Mouse (Mus musculus): Measurements from ENCODE around the gene Cd33. TPM values are rescaled to one million over a fixed set of nuclear protein-coding genes. Genes with fewer than 3 reads are reported as not detected.

Cd33 gene
- 1 to 10 TPM; 3.9 to 4.8 TPM for total RNA-seq (2021)
- long read RNA-seq, experiment 1, partial matches to known transcripts: 3 of 3 reads
- long read RNA-seq, experiment 1, other reads (novel, unspliced or antisense): 0 of 3 reads
- long read RNA-seq, experiment 2, partial matches to known transcripts: 1 of 1 reads
- long read RNA-seq, experiment 2, other reads (novel, unspliced or antisense): 0 of 1 reads

GRCm38 (mm10) chr7:43544225-43544977, at the start of gene Cd33:
Gene Cd33, minus strand, starts transcription at chr7:43544428.
- DNase-seq (ENCODE audit: low spot score in 2 of 2): no peak

DNA sequence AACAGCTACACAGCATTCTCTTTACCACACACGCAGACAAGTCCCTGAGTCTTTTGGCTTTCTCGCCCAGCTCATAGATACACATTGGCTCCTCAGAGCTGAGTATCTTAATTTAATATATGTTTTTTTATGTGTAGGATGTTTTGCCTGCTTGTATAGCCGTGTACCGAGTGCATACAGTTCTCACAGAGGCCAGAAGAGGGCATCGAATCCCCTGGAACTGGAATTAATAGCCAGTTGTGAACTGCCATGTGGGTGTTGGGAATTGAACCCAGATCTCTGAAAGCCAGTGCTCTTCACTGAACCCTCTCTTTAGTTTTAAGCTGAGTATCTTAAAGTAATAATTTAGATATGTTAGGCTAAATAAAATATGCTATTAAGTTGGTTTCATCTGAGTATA, 40.6 kb upstream of the Cd33 start:
- no peak for DNase-seq (ENCODE audit: low spot score in 2 of 2)

GRCm38 (mm10) chr7:43580526-43580925, 36.3 kb upstream of the Cd33 start:
- peak in 1 of 2 experiments; percentile 20 for DNase-seq (ENCODE audit: low spot score in 2 of 2)

DNA sequence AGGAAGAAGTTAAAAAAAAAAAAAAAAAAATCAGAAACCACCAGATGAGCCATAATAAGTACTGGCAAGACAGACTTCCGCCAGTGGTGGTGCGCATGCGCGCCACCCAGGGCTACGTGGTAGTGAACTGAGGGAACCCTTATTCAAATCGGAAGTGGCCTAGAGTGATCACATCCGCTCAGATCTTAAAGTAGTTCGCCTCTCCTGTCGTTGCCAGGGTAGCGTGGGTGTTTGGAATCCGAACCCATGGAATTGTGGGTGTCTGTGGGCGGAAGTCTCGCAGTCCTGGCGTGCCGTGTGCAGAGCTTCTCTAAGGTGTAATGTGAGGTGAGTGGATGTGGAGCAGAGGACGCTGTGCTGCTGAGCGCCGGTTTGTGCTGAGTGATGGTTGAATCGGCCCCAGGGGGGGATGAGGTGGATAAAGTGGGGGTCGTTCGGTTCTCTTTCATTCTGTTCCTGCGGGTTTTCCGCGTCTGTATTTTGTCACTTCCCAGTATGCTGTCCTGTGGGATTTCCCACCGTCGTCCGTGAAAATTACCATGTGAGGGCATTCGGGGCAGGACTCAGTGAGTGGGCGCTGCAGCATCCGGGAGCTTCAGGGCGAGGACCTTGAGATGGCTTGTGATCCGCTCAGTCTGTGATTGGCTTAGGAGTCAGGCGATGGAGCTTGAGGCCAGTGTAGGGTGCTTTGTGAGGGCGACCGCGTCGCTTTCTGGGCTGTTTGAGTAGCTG, 35.4 kb upstream of the Cd33 start, which contains the start of gene Zfp719:
Gene Zfp719 (plus strand): TSS at position 171 of the 732 bp plus-strand sequence.
- peak; percentile 91 to 93 for DNase-seq (ENCODE audit: low spot score in 2 of 2)

DNA sequence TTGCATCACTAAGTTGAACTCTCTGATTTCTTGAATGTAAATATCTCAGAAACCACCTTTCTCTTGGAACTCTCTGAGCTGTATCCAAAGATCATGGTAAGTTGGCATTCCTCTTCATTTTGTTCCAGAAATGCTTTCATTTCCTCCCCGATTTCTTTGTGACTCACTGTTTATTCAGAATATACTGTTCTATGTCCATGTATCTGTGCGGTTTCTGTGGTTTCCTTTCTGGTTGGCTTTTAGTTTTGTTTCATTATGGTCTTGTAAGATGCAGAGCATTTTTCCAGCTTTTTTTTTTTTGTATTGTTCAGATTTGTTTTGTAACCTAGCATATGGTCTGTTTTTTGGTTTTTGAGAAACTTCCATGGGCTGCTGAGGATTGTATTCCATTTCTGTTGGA, 27.0 kb upstream of the Cd33 start:
- no peak for DNase-seq (ENCODE audit: low spot score in 2 of 2)

DNA sequence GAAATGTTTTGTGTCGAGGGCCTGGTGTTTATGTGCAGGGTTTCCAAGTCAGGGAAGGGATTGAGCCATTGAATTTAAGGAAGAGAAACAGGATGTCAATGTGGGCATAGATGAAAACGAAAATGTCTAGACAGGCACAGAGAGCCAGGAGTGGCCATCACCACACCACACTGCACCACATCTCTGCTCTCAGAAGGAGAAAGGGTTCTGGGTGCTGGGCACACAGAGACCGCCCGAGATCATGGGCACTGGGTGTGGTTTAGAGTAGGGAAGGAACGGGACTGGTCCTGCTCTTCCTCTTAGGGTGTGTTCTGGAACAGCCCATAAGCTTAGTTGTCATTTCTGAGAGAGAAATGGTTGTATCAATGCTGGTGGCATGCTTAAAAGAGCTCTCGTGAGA, 19.1 kb upstream of the Cd33 start:
- no peak for DNase-seq (ENCODE audit: low spot score in 2 of 2)

GRCm38 (mm10) chr7:43562651-43563070, 18.4 kb upstream of the Cd33 start:
- no peak for DNase-seq (ENCODE audit: low spot score in 2 of 2)

DNA sequence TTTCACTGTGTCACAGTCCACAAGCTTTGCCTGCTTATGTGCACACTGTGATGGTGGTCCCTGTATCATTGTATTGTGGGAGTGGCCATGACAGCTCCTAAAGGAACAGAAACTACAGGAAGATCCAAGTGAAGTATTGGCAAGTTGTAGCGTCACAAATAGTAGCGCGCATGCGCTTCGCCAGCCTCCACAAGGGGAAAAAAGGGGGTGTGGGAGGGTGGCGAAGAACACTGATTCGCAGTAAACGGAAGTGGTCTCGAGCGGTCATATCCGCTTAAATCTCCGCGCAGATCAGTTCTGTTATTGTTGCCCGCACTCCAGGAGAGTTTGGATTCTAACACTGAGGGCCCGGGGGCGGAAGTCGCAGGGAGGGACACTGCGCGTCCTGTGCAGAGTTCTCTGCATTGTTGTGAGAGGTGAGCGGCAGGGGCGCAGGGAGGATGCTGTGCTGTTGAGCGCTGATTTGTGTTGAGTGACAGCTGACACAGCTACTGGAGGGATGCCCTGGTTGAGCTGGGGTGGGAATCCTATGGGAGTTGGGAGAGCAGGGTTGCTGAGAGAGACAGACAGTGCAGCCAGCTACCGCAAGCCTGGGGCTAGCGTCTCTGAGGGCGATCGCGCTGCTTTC, 17.9 kb upstream of the Cd33 start, which contains the start of gene Zfp658:
Gene Zfp658 (plus strand): TSS at position 251 of the 628 bp plus-strand sequence.
- peak; percentile 81 to 89 for DNase-seq (ENCODE audit: low spot score in 2 of 2)

DNA sequence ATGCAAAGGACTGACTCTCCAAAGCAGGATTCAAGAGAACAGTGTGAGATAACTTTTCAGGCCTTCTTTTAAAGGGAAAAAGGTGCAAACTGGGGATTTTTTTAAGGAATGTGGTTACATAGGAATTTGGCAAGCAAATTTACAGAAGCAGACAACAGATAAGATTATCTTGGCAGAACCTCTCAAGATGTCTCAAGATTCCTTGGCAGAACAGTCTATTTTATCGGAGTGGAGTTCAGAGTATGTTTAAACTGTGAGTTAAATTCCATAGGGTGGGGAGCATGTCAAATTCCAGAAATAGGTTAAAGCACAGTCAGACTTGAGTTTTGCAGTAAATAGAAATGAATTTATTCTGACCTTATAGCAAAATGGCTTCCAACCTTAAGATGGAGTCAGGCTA, 12.7 kb upstream of the Cd33 start:
- no peak for DNase-seq (ENCODE audit: low spot score in 2 of 2)

- DNase-seq (ENCODE audit: low spot score in 2 of 2): no peak
Observed at GRCm38 (mm10) chr7:43555351-43555750, 11.1 kb upstream of the Cd33 start.

GRCm38 (mm10) chr7:43554550-43554949, 10.3 kb upstream of the Cd33 start:
- no peak for DNase-seq (ENCODE audit: low spot score in 2 of 2)

- no peak for DNase-seq (ENCODE audit: low spot score in 2 of 2)
Observed at GRCm38 (mm10) chr7:43553153-43553552, 8.9 kb upstream of the Cd33 start.

- DNase-seq (ENCODE audit: low spot score in 2 of 2): no peak
Observed at GRCm38 (mm10) chr7:43548206-43548605, 4.0 kb upstream of the Cd33 start.

DNA sequence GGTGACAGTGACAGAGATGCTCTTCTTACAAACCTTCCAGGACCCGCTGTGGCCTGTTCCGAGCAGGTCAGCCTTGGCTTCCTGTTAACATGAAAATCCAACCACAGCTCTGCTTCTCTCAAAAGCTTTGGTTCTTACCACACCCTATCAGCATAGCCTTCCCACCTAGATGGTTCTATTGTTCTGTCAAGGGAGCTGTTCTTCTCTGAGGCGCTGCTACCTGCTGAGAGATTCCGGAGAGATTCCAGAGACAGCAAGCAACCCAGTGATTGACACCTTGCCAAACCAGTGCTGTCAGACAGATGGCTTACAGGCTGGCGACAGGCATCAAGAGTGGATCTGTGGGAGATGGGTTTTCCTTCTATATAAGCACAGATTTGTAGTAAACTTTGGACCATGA, 3.4 kb upstream of the Cd33 start:
- DNase-seq (ENCODE audit: low spot score in 2 of 2): no peak

- DNase-seq (ENCODE audit: low spot score in 2 of 2): no peak
Observed at GRCm38 (mm10) chr7:43545656-43546545, 1.7 kb upstream of the Cd33 start.

DNA sequence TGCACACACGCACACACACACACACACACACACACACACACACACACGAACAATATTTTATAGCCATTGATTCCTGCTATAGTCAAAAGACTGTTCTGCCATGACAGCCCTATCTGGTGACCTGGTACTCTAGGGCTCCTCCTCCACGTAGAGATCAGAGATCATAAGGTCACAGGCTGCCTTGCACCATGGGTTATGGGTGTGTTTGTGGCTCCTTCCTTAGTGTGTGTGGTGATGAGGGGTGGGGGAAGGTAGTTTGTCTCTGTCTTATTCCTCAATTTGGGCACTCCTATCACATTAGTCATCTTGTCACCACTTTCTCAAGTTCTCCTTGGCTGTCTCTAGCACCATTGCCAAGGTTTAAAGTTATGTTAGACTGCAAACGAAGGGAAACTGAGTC, 5.7 kb downstream of the Cd33 start:
- DNase-seq (ENCODE audit: low spot score in 2 of 2): no peak

DNA sequence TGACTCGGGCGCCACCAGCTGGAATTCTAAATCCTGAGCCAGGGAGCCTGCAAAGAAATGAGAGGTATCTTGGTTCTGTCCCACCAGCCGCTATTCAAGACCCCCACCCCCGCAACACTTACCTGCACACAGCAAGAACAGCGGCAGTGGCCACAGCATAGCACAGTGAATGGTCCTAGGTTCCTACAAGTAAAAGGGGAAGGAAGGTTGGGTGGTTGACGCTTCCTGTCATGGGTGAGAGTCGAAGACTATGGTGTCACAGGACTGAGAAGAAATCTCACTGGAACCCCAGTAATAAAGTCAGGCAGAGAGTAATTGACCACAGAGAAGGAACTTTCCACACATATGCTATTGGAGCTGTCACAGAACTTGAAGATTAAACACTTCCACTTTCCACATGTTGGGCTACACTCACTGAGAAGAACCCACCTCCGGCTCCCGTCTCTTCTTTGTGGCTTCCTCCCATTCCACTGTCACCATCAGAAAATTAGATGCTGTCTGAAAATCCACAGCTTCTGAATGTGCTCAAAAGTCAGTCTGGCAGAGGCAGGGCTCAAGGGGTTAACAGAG, 11.2 kb downstream of the Cd33 start:
- DNase-seq (ENCODE audit: low spot score in 2 of 2): no peak

DNA sequence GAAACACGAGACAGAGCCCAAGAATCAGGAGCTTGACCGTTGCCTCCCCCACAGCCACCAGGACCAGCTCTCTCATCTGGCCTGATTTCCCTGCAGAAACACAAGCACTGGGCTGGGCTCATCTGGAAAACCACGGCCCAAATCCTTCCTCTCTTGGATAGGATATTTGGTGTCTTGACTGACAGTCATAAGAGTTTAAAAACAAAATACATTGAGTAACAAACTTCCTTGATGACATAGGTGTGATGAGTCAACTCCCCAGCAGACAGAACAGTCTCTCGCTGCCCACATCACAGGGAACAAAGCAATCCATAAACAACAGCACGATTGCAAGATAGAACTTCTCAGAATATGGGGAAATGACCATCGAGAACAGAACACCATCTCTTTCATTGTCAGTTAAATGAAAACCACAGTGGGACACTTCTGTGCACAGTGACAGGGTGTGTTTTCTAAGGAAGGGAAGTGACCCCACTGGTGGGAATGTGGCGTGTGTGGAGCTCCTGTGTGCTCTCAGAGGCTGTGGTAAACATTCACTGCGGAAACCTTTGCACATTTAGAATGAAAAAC, 13.9 kb downstream of the Cd33 start:
- no peak for DNase-seq (ENCODE audit: low spot score in 2 of 2)

DNA sequence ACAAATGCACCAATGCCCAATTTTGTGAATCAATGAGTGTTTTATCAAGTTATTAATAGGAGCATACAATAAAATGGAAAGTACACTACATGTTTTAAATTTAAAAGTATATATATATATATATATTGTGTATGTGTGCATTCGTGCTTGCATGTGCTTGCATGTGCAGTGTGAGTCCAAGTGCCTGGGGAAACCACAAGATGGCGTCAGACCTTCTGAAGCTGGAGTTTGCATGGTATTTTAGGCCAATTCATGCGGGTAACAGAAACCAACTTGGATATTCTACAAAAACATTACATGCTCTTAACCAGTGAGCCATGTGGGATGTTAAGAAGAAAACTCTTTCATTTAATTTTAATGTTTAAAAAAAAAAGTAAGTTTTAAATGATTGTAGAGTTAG, 18.9 kb downstream of the Cd33 start:
- no peak for DNase-seq (ENCODE audit: low spot score in 2 of 2)

- no peak for DNase-seq (ENCODE audit: low spot score in 2 of 2)
Observed at GRCm38 (mm10) chr7:43522776-43523175, 21.5 kb downstream of the Cd33 start.

Measured in left cerebral cortex, adult 18-20 months (tissue).